Mouse (Mus musculus) layer of hippocampus, adult 6 months (tissue): ENCODE measurements around the gene Gm20532. TPM values are rescaled to one million over a fixed set of nuclear protein-coding genes. Genes with fewer than 3 reads are reported as not detected.

Source experiments
- long read RNA-seq, 2 experiments: library from polyadenylated mRNA; unstranded; transcript quantifications; one replicate each; pipeline ENCODE4 v2.0.0; 2019 to 2020
- microRNA-seq: library from miRNA; unstranded; fragments of <30 nt; microRNA quantifications from one replicate; pipeline ENCODE4 v1.2.0, GENCODE M21; 2020
- polyA plus RNA-seq: library from polyadenylated mRNA; unstranded; fragments of <200 nt; fragmentation: Nextera tagmentation; gene quantifications from 2 replicates; pipeline ENCODE4 v1.2.3, GENCODE M21; 2021

The Gm20532 gene
- polyA plus RNA-seq, result not detected in 2 replicates
- long read RNA-seq, experiment 1, result 0 reads
- long read RNA-seq, experiment 2, partial matches to known transcripts, result 4 of 7 reads
- long read RNA-seq, experiment 2, other reads (novel, unspliced or antisense), result 3 of 7 reads

DNA sequence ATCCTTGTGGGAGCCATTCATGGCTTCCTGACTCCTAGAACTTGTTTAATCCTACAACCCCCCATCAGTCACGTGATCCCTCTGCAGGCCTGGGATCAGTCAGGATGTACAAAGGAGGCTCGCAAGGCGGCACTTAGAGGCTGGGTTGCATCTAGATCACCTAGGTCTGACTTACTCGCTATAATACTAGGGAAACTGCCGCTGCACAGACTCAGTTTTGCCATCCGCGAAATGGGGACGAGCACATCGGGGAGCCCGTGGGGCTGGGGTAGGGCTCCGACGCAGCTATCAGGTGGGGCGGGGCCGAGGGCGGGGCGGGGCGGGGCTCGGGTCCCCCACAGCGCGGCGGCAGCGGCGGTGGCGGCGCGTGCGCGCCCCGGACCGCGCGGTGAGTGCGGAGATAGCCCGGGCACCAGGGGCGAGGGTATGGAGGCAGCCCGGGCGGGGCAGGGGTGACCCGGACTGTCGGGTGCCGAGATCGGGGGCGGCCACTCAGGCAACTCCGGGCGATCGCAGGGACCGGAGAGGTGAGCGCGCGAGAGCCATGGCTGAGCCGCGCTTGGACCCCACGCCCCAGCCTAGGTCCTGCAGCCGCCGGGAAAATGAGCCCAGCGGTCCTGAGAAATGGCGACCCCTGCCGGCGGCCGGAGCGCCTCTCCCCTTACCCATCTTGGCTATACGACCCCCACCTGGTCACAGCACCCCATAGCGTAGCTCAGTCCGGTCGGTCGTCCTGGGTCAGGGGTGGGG, at the start of gene Gm20532:
Gene Gm20532, plus strand, starts transcription at position 346 of the 750 bp plus-strand sequence.

DNA sequence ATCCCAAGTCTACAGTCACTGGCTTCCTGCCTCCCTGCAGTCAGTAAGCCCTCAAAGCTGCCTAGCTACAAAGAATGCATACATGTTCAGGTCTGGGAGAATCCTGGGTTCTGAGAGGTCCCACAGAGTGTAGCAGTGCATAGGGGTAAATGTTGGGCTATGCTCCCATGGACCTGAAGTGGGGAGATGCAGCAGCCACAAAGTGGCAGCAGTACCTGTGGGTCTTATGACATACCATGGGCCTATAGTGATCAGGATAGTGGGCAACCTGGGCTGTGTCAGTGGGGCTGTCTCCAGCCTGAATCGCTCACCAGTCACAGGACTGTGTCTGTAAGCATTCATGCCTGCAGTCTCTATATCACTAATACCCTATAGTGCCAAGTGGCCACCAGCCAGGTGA, 6.7 kb upstream of the Gm20532 start, which contains the start of gene Egfl7:
Gene Egfl7, plus strand, starts transcription at position 301 of the 400 bp plus-strand sequence.

DNA sequence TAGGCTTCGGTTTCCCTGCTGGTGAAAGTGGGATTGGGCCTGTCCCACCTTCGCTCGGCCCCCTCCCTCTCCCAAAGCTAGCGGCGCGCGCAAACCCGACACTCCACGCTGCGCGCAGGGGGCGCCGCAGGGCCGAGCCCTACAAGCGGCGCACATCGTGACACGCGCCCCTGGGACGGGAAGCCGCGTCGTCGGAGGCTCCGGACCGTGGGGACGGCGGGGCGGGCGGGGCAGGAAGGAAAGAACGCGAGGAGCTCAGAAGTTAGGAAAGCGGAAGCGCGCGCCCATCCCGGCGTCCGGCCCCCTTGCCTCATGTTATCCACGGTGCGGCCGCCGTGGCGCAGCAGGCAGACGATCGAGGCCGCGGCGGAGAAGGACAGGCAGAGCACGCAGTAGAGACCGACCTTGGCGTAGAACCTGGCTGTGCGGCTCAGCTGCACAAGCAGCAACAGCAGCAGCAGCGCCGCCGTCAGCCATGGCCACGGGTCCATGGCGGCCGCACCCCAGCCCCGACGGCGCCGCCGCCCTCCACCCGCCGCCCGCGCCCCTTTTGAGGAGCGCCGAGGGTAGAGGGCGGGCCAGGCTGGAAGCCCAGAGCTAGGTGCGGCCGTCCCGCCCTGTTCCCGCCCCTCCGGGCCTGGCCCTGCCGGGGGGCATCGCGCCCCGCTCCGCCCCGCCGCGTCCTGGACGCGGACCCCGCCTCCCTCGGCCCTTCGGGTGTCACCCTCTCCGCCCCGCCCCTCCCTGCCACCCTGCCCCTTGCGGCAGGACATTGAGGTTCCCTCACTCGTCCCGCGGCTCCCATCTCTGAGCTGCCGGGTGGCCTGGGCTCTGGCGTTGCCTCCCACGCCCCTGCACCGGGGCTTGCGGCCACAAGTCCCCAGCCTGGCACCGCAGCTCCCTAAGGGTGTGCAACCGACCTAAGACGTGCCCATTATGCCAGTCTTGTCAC, 17.6 kb downstream of the Gm20532 start, which contains the start of gene Agpat2:
Gene Agpat2, minus strand, starts transcription at position 698 of the 952 bp plus-strand sequence.

DNA sequence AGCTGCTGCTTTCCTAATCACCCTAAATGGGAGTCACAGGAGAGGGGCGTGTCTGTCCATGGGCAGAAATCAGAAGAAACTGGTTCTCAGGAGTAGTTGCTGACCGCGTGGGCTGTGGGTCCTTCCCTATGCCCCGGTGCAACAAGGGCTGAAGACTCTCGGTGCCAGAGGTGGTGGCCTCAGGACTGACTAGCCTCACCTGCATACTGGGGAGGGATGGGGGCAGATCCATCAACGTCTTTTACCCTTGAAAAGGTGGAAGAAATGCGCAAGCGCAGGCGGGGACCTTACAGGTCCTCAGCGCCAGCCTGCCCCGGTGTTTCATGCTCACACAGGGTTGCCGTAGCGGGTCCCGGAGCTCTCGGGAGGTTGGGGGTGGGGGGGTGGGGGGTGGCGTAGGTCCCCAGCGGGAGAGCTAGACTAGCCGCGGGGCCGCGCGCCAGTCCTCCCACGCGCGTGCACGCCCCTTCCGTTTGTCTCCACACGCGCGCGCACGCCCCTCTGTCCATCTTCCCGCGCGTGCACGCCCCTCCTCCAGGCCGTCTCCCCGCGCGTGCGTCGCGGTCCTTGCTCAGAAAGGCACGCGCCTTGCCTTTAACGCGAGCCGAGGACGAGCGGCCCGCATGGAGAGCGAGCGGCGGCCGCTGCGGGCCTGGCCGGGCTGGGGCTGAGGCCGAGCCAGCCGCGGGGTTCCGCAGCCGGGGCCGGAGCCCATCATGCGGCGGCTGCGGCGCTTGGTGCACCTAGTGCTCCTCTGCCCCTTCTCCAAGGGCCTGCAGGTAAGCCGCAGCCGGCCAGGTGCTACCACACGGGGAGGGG, 41.7 kb downstream of the Gm20532 start, which contains the start of gene Fam69b:
Gene Fam69b, plus strand, starts transcription at position 537 of the 819 bp plus-strand sequence.

GRCm38 (mm10) chr2:26671182-26671581, 84.7 kb downstream of the Gm20532 start, which contains the start of gene Lcn4:
Lcn4 (minus strand) TSS chr2:26671282.

Small RNA genes within 50 kb of the gene (microRNA-seq; reads per million reads assigned to microRNA genes)
- gene Mir126a (0.64 reads per million), gene Mir126b (not detected)

Other genes with a start within 250 kb of the Gm20532 start
- 47.9 and 49.6 TPM in 2 replicates for gene Dnlz, start 234.5 kb upstream of the Gm20532 start, polyA plus RNA-seq
- 0.65 and 0.67 TPM in 2 replicates for gene Card9, start 225.7 kb upstream of the Gm20532 start, polyA plus RNA-seq
- 5.3 and 5.5 TPM in 2 replicates for gene Snapc4, start 206.0 kb upstream of the Gm20532 start, polyA plus RNA-seq
- 66.4 and 77.0 TPM in 2 replicates for gene Entr1, start 197.3 kb upstream of the Gm20532 start, polyA plus RNA-seq
- gene Pmpca, start 197.3 kb upstream of the Gm20532 start, polyA plus RNA-seq, result 47.8 and 57.9 TPM in 2 replicates
- gene Inpp5e, start 177.4 kb upstream of the Gm20532 start, polyA plus RNA-seq, result 4.2 and 4.4 TPM in 2 replicates
- gene Sec16a, start 141.4 kb upstream of the Gm20532 start, polyA plus RNA-seq, result 11.0 TPM in 2 replicates
- 7.5 and 7.7 TPM in 2 replicates for gene Notch1, start 70.0 kb upstream of the Gm20532 start, polyA plus RNA-seq
- 86.2 and 102 TPM in 2 replicates for gene Egfl7, start 6.6 kb upstream of the Gm20532 start, polyA plus RNA-seq
- gene Agpat2, start 17.8 kb downstream of the Gm20532 start, polyA plus RNA-seq, result 1.4 and 1.9 TPM in 2 replicates
- gene Fam69b, start 41.8 kb downstream of the Gm20532 start, polyA plus RNA-seq, result 58.7 and 61.4 TPM in 2 replicates
- gene Lcn4, start 84.6 kb downstream of the Gm20532 start, polyA plus RNA-seq, result not detected in 2 replicates